Mouse (Mus musculus): ENCODE measurements at regions not wholly inside any gene's neighbourhood (a gene's known extent, or its start where the extent isn't known, plus 50 kb on each side); places are given as distances from the start of the nearest gene placed in this dataset.
A peak's percentile ranks its signal among the peaks of the same experiment; 100 is the strongest.

DNA sequence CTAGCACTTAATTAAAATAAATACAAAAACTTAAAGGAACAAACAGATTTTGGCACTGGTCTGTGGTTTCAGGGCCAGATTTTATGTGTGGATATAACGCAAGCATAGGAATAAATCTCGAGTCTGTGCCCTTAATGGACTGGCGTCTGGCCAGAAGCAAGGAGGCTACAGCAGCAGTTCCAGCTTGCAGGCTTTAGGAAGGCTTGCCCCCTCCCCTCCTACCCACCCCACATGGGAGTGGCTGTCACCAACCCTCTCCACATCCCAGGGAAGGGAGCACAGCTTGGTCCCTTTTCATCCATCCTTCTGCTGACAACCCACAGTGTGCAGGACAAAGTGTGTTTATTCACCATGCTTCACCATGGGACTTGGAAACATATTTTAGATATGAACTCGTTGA lies 186.1 kb downstream of the Med10 start:
- H3K4me2 ChIP-seq (replicated peaks), result no peak overlapping the region
- H3K27me3 ChIP-seq (ENCODE audit: control insufficient read depth, insufficient read depth, low read length), result no peaks in the 10 kb centered on the region
- DNase-seq (ENCODE audit: low spot score), result peak; percentile 56
- no peaks in the 10 kb centered on the region for H3K36me3 ChIP-seq (replicated peaks; ENCODE audit: control insufficient read depth, insufficient read depth)
- peak overlapping the region; percentile 36; the same call in 1 of the 2 replicates for H3K27ac ChIP-seq
- WGBS, result 22% methylated on average over 4 of the region's 4 CpGs
- ATAC-seq (ENCODE audit: low FRiP score), result no peak; the same call in 1 of the 2 replicates
- H3K9me3 ChIP-seq (ENCODE audit: control insufficient read depth, low read length), result no peaks in the 10 kb centered on the region
- H3K4me1 ChIP-seq (replicated peaks; ENCODE audit: control insufficient read depth, insufficient read depth, low read length), result peaks cover 37% of the 10 kb centered on the region
- H3K4me3 ChIP-seq (replicated peaks; ENCODE audit: low read length), result no peak overlapping the region
- H3K9ac ChIP-seq, result no peak overlapping the region

DNA sequence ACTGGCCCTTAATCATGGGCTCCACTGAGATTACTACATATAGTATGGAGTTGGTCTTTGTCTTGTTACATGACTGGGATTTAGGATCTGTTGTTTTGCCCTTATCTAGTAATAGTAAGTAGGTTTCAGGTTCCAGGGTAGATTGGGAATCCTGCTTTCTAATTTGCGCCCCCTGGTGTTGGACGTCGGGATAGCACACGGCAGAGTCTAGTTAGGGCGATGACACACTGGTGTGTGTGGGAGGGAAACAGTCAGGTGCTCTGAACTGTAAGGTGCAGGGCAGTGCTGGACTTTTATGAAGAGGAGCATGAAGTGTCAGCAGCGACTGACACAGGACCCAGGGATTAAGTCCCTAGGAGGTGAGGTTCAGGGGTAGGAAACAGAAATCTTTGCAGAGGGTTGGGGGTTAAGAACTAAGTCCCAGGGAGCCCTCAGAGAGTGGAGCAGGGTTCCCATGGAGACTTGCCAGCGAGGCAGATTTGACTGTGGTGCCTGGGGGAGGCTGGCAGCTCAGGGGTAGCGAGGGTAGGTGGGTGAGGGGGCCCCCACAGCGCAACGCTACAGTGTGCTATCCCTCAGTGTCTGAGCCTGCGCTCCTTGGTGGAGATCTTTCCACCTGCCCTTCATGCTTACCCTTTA lies 189.2 kb downstream of the Med10 start:
- H3K27ac ChIP-seq, result no peak overlapping the region
- no peak overlapping the region for H3K4me3 ChIP-seq (replicated peaks; ENCODE audit: low read length)
- no peak for ATAC-seq (ENCODE audit: low FRiP score)

GRCm38 (mm10) chr13:69991892-69992261 lies 189.7 kb downstream of the Med10 start:
- no peak overlapping the region for H3K27ac ChIP-seq
- DNase-seq (ENCODE audit: low spot score), result no peak

More for the DNA sequence above, 189.2 kb downstream of the Med10 start:
- no peaks in the 10 kb centered on the region for H3K36me3 ChIP-seq (replicated peaks; ENCODE audit: control insufficient read depth, insufficient read depth)
- H3K27me3 ChIP-seq (ENCODE audit: control insufficient read depth, insufficient read depth, low read length), result no peaks in the 10 kb centered on the region
- H3K9me3 ChIP-seq (ENCODE audit: control insufficient read depth, low read length), result 0 out of 2 replicates have a peak, but pooled peaks cover 3% of the 10 kb centered on the region
- 23% methylated on average over 11 of the region's 11 CpGs for WGBS
- peak; percentile 76 for DNase-seq (ENCODE audit: low spot score)
- H3K9ac ChIP-seq, result no peak overlapping the region
- H3K4me1 ChIP-seq (replicated peaks; ENCODE audit: control insufficient read depth, insufficient read depth, low read length), result peaks cover 33% of the 10 kb centered on the region
- H3K4me2 ChIP-seq (replicated peaks), result peak overlapping the region; percentile 19

GRCm38 (mm10) chr13:70003591-70003990 lies 201.4 kb downstream of the Med10 start:
- no peak overlapping the region for H3K27ac ChIP-seq
- no peaks in the 10 kb centered on the region for H3K27me3 ChIP-seq (ENCODE audit: control insufficient read depth, insufficient read depth, low read length)
- no peak overlapping the region for H3K4me2 ChIP-seq (replicated peaks)
- no peaks in the 10 kb centered on the region for H3K36me3 ChIP-seq (replicated peaks; ENCODE audit: control insufficient read depth, insufficient read depth)
- WGBS, result 86% methylated on average over 15 of the region's 15 CpGs
- no peak overlapping the region for H3K4me3 ChIP-seq (replicated peaks; ENCODE audit: low read length)
- ATAC-seq (ENCODE audit: low FRiP score) (no peak), DNase-seq (ENCODE audit: low spot score) (no peak)
- H3K9me3 ChIP-seq (ENCODE audit: control insufficient read depth, low read length), result no peaks in the 10 kb centered on the region
- no peaks in the 10 kb centered on the region for H3K4me1 ChIP-seq (replicated peaks; ENCODE audit: control insufficient read depth, insufficient read depth, low read length)
- no peak overlapping the region for H3K9ac ChIP-seq

More at GRCm38 (mm10) chr13:69991892-69992261, 189.7 kb downstream of the Med10 start:
- no peak for ATAC-seq (ENCODE audit: low FRiP score)
- Histone ChIP-seq H3K9me3 (ENCODE audit: control insufficient read depth, low read length) (0 out of 2 replicates have a peak, but pooled peaks cover 3% of the 10 kb centered on the region), H3K9ac (no peak overlapping the region), H3K36me3 (replicated peaks; ENCODE audit: control insufficient read depth, insufficient read depth) (no peaks in the 10 kb centered on the region), H3K4me2 (replicated peaks) (peak overlapping the region; percentile 19), H3K27me3 (ENCODE audit: control insufficient read depth, insufficient read depth, low read length) (no peaks in the 10 kb centered on the region), H3K4me3 (replicated peaks; ENCODE audit: low read length) (no peak overlapping the region), H3K4me1 (replicated peaks; ENCODE audit: control insufficient read depth, insufficient read depth, low read length) (peaks cover 28% of the 10 kb centered on the region)
- WGBS, result 42% methylated on average over 14 of the region's 14 CpGs

- no peak overlapping the region for H3K27ac ChIP-seq
- no peak overlapping the region for H3K4me3 ChIP-seq (replicated peaks; ENCODE audit: low read length)
- no peak overlapping the region for H3K4me2 ChIP-seq (replicated peaks)
- no peaks in the 10 kb centered on the region for H3K4me1 ChIP-seq (replicated peaks; ENCODE audit: control insufficient read depth, insufficient read depth, low read length)
- no peak for DNase-seq (ENCODE audit: low spot score)
- H3K27me3 ChIP-seq (ENCODE audit: control insufficient read depth, insufficient read depth, low read length), result 0 out of 2 replicates have a peak, but pooled peaks cover 4% of the 10 kb centered on the region
- H3K9ac ChIP-seq, result no peak overlapping the region
- no peaks in the 10 kb centered on the region for H3K9me3 ChIP-seq (ENCODE audit: control insufficient read depth, low read length)
- 40% methylated on average over 3 of the region's 3 CpGs for WGBS
- ATAC-seq (ENCODE audit: low FRiP score), result no peak
- H3K36me3 ChIP-seq (replicated peaks; ENCODE audit: control insufficient read depth, insufficient read depth), result no peaks in the 10 kb centered on the region
Observed at GRCm38 (mm10) chr13:70012123-70012522, 209.9 kb downstream of the Med10 start.

GRCm38 (mm10) chr13:70015183-70015582 lies 213.0 kb downstream of the Med10 start:
- H3K9ac ChIP-seq, result no peak overlapping the region
- H3K9me3 ChIP-seq (ENCODE audit: control insufficient read depth, low read length), result no peaks in the 10 kb centered on the region
- H3K27ac ChIP-seq, result 0 out of 2 replicates have a peak overlapping the region, but pooled peaks have one; percentile 4
- no peak overlapping the region for H3K4me3 ChIP-seq (replicated peaks; ENCODE audit: low read length)
- H3K36me3 ChIP-seq (replicated peaks; ENCODE audit: control insufficient read depth, insufficient read depth), result no peaks in the 10 kb centered on the region
- WGBS, result 29% methylated on average over 4 of the region's 4 CpGs
- no peaks in the 10 kb centered on the region for H3K27me3 ChIP-seq (ENCODE audit: control insufficient read depth, insufficient read depth, low read length)
- H3K4me2 ChIP-seq (replicated peaks), result no peak overlapping the region
- DNase-seq (ENCODE audit: low spot score) (no peak), ATAC-seq (ENCODE audit: low FRiP score) (no peak)
- no peaks in the 10 kb centered on the region for H3K4me1 ChIP-seq (replicated peaks; ENCODE audit: control insufficient read depth, insufficient read depth, low read length)

DNA sequence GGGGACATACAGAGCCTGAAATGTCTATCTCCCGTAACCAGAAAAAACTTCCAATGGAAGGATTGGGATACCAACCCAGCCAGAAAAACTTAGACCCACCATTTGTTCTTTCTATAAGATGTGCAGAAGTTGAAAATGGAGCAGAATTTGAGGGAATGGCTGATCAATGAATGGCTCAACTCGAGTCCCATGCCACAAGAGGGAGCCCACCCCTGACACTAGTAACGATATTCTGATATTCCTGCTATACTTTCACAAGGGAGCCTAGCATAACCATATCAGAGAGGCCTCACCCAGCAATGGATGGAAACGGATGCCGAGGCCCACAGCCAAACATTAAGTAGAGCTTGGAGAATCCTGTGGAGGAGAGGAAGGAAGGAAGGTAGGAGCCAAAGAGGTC lies 215.3 kb downstream of the Med10 start:
- H3K9ac ChIP-seq, result no peak overlapping the region
- H3K9me3 ChIP-seq (ENCODE audit: control insufficient read depth, low read length), result no peaks in the 10 kb centered on the region
- no peak overlapping the region for H3K27ac ChIP-seq
- DNase-seq (ENCODE audit: low spot score) (no peak), ATAC-seq (ENCODE audit: low FRiP score) (no peak)
- no peak overlapping the region for H3K4me3 ChIP-seq (replicated peaks; ENCODE audit: low read length)
- WGBS, result 85% methylated on average over 5 of the region's 5 CpGs
- no peak overlapping the region for H3K4me2 ChIP-seq (replicated peaks)
- no peaks in the 10 kb centered on the region for H3K36me3 ChIP-seq (replicated peaks; ENCODE audit: control insufficient read depth, insufficient read depth)
- no peaks in the 10 kb centered on the region for H3K4me1 ChIP-seq (replicated peaks; ENCODE audit: control insufficient read depth, insufficient read depth, low read length)
- H3K27me3 ChIP-seq (ENCODE audit: control insufficient read depth, insufficient read depth, low read length), result no peaks in the 10 kb centered on the region

- Histone ChIP-seq H3K4me3 (replicated peaks; ENCODE audit: low read length) (no peak overlapping the region), H3K36me3 (replicated peaks; ENCODE audit: control insufficient read depth, insufficient read depth) (no peaks in the 10 kb centered on the region), H3K9ac (no peak overlapping the region), H3K27me3 (ENCODE audit: control insufficient read depth, insufficient read depth, low read length) (no peaks in the 10 kb centered on the region), H3K9me3 (ENCODE audit: control insufficient read depth, low read length) (no peaks in the 10 kb centered on the region), H3K4me1 (replicated peaks; ENCODE audit: control insufficient read depth, insufficient read depth, low read length) (no peaks in the 10 kb centered on the region), H3K27ac (no peak overlapping the region), H3K4me2 (replicated peaks) (no peak overlapping the region)
- ATAC-seq (ENCODE audit: low FRiP score) (no peak; the same call in 1 of the 2 replicates), DNase-seq (ENCODE audit: low spot score) (no peak)
- 14% methylated on average over 7 of the region's 7 CpGs for WGBS
Observed at GRCm38 (mm10) chr13:70019999-70020838, 218.0 kb downstream of the Med10 start.

GRCm38 (mm10) chr13:70033249-70033648 lies 231.1 kb downstream of the Med10 start:
- no peaks in the 10 kb centered on the region for H3K36me3 ChIP-seq (replicated peaks; ENCODE audit: control insufficient read depth, insufficient read depth)
- H3K9me3 ChIP-seq (ENCODE audit: control insufficient read depth, low read length), result no peaks in the 10 kb centered on the region
- H3K27ac ChIP-seq, result 0 out of 2 replicates have a peak overlapping the region, but pooled peaks have one; percentile 18
- no peak overlapping the region for H3K9ac ChIP-seq
- DNase-seq (ENCODE audit: low spot score), result no peak
- no peaks in the 10 kb centered on the region for H3K27me3 ChIP-seq (ENCODE audit: control insufficient read depth, insufficient read depth, low read length)
- H3K4me2 ChIP-seq (replicated peaks), result no peak overlapping the region
- no peak overlapping the region for H3K4me3 ChIP-seq (replicated peaks; ENCODE audit: low read length)
- 64% methylated on average over 6 of the region's 6 CpGs for WGBS
- ATAC-seq (ENCODE audit: low FRiP score), result no peak
- peaks cover 7% of the 10 kb centered on the region for H3K4me1 ChIP-seq (replicated peaks; ENCODE audit: control insufficient read depth, insufficient read depth, low read length)

All from hindbrain, embryonic 14.5 days (tissue).